Mouse (Mus musculus): Measurements from ENCODE around the gene Dus4l. TPM values are rescaled to one million over a fixed set of nuclear protein-coding genes. Genes with fewer than 3 reads are reported as not detected.

Dus4l gene
- total RNA-seq, 2 experiments from 2014 or later, result 7.9 to 9.1 TPM

DNA sequence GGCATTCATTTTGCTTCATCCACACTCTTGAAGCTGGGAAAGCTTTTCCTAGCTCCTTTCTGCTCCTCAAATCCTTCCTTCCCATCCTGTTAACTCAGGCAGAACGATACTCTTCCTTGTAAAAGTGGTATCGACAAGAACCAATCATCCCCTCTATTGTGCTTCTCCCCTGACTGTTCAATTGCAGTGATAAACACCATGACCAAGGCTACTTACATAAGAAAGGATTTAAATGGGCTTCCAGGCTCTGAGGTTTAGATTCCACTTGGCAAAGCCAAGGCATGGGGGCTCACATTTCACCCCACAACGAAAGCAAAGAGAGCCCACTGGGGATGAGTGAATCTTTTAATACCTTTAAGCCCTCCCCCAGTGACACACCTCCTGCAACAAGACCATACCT lies 46.5 kb downstream of the Dus4l start:
- intact Hi-C loops (cut with DNase I), result no loop called here
- DNase-seq (ENCODE audit: extremely low spot score in 1 of 2, low spot score in 2 of 2), result no peak

DNA sequence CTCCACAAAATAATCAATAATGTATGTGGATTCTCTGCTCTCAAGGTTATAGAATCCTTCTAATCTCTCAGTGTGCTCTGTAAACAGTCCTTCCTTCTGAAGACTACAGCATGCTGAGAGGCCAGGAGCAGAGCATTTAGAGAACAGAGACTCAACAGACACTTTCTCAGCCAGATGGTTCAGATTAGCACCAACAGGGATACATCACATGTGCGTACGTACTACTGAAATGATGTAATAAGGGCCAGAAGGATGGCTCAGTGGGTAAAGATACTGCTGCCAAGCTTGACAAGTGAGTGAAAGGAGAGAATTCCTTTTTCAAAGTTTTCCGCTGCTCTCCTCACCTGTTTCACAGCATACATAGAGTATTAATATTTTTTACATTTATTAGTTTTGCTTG lies 49.7 kb downstream of the Dus4l start:
- intact Hi-C loops (cut with DNase I), result no loop called here
- no peak for DNase-seq (ENCODE audit: extremely low spot score in 1 of 2, low spot score in 2 of 2)

DNA sequence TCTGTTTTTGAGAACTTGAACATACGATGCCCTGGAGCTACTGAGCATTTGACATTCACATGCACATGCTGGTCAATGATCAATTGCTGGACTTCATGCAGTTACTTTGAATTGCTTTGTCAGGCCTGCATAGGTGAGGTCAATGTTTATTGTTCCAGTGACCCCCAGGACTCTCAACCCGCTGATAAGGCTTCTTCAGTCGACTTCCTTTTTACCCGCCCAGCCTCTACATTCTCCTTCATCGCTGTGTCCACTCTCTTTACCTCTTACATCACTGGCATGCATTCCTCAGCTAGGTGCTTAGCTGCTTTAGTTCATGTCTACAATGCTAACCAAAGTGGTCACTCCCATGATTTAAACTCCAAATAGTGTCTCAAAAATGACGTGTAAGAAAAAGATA lies 51.0 kb downstream of the Dus4l start:
- intact Hi-C loops (cut with DNase I), result no loop called here
- DNase-seq (ENCODE audit: extremely low spot score in 1 of 2, low spot score in 2 of 2), result no peak

DNA sequence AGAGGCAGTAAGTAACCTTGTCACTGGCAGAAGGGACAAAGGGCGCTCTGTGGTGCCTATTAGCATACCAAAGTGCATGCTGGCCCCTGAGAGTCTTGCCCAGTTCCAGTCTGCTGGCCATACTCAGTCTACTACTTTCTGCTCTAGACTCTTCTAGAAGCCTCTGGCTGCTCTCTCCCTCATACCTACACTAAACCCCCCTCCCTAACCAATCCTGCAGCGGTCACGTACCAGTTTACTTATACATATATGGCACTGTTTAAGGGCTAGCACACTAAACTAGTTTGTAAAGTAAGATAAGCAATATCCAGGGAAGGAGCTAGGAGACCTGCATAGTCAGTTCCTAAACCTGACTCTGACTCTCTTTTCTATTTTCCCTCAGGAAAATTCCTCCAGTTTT lies 60.3 kb downstream of the Dus4l start:
- no peak for DNase-seq (ENCODE audit: extremely low spot score in 1 of 2, low spot score in 2 of 2)
- intact Hi-C loops (cut with DNase I), result no loop called here

DNA sequence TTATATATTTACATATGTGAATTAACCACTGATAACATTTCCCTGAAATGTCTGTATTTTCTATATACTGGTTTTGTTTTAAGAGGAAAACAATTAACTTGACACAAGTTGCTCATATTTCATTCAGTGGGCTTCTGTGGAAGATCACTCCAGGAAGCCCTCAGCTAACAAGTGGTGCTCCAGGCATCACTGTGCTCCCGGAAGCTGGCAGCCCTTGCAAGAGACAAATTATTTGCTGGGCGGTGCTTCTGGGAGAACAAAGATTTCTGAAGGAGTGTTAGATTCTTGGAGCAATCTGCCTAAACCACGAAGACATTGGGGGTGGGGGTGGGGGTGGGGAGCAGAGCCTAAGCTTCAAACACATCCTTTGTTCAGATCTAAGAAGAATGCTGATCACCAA lies 62.6 kb downstream of the Dus4l start:
- intact Hi-C loops (cut with DNase I), result no loop called here
- DNase-seq (ENCODE audit: extremely low spot score in 1 of 2, low spot score in 2 of 2), result no peak

Other genes starting within 250 kb of the Dus4l start
- gene Cbll1, start 155.2 kb downstream of the Dus4l start, total RNA-seq (2021), result 10 to 100 TPM; 22.5 to 22.6 TPM
- gene Slc26a4, start 94.9 kb downstream of the Dus4l start, total RNA-seq (2021), result 1 to 10 TPM in 1 of 2 experiments, under 1 TPM in 1; 0.84 to 1.3 TPM
- 10 to 100 TPM; 22.6 to 24.5 TPM for gene Bcap29, start 20.2 kb downstream of the Dus4l start, total RNA-seq (2021)
- gene Cog5, start within 50 bp of the Dus4l start, total RNA-seq (2021), result 10 to 100 TPM; 42.1 to 47.9 TPM
- 10 to 100 TPM; 40.1 to 41.7 TPM for gene Gpr22, start 59.1 kb upstream of the Dus4l start, total RNA-seq (2021)

All from left cerebral cortex, postnatal 10 days (tissue).